Mouse (Mus musculus): ENCODE measurements around the gene Plcxd1. TPM values are rescaled to one million over a fixed set of nuclear protein-coding genes. Genes with fewer than 3 reads are reported as not detected.

Plcxd1 gene
- 0.48 and 0.76 TPM in 2 replicates for polyA plus RNA-seq (2012; ENCODE audit: low replicate concordance)

DNA sequence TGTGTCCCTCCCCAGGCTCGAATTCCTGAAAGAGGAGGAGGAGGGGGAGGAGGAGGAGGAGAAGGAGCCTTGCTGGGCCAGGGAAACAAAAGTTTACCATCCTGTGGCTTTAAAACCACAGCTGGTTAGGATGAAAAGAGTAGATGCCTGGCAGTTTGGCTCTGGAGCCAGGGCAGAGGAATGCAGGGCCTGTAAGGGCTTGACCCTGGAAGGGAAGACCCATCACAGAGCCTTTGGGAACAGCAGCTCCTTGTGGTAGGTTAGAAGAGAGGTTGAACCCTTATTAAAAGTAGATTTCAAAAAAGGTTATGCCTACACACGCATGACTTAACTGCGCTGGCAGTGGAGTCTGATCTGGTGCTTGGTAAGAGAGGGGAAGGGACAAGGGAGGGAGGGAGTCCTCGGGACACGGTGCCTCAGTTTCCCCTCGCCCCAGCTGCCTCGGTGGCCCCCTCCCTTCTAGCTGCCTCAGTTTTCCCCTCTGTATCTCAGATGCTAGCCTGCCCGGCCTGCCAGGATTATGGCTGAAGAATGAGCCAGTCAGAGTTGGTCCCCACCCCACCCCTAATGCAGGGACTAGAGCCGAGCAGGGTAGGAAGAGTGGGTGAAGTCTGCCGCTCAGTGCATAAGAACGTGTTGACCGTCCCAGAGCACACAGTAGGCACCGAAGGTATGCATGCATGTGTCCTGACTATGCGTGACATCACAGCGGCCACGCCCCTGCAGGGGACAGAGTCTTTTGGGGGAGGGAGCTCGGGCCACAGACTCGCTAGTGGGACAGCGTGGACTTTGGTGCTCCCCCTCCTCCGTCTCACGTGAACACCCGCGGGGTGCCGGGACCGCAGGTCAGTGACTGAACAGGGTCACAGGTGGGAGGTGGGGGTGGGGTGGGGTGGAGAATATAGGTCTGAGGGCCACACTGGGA is at the start of gene Plcxd1:
Gene Plcxd1 (plus strand): TSS at position 314 of the 925 bp plus-strand sequence.

GRCm38 (mm10) chr5:110072413-110072812 is 27.4 kb upstream of the Plcxd1 start, which contains the start of gene Gm17655:
Gm17655 (minus strand) TSS chr5:110072513.

DNA sequence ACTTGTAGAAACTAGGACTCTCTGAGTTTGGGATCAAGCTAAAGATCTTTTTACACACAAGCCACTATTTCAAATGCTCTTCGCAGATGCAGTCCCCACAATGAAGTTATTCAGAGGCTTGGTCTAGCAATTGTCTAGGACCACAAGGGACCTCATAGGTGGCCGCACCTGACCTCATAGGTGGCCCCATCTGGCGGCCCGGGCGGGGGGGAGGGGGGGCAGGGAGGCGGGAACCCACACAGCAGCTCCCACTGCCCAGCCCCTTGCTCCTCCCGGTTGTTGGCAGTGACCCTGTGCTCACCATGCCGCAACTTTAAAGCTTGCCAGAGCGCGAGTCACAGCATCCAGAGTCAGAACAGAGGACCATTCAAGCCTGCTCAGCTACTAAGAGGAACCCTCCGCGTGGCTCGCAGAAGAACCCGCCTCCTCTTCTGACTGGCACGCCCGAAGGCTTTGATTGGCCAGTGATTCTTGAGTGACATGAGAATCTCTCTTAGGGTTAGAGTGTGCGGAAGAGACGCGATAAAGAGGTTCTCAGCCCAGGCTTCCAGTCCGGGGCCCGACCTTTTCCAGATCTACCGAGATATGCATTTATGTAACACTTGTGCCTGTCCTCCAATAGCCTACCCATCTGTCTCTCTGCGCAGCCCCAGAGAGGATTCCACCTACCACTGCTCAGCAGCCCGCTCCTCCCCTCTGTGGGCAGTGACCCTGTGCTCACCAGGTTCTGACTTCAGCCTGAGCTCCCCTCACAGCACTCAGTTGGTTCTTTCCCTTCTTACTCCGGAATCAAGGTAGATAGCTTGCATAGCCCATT is 5.5 kb upstream of the Plcxd1 start, which contains the start of gene Gm35315:
Gene Gm35315 (minus strand): TSS at position 391 of the 817 bp plus-strand sequence.

GRCm38 (mm10) chr5:110107581-110108304 is 8.0 kb downstream of the Plcxd1 start, which contains the start of gene Gtpbp6:
Gtpbp6 (minus strand) TSS chr5:110108197.

DNA sequence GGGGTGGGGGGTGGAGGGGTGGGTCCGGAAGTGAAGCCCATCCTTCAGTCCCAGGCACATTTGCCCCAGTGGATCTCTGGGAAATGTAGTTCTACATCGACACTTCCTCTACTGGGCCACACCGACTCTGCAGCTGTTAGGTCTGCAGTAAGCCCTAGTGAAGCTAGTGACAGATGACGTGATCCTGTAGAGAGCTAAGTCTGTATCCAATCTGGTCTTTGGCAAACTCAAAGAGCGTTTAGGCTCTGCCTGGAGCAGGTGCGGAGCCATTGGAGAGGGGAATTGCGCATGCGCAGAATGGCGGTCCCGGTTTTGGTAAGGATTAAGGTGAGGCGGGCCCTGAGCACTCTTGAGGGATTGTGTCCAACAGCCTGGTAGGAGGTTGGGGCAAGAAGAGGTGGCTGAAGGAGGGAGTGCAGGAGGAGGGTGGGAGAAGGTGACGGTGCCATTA is 10.2 kb downstream of the Plcxd1 start, which contains the start of gene Zfp605:
Gene Zfp605 (plus strand): TSS at position 102 of the 451 bp plus-strand sequence.

GRCm38 (mm10) chr5:110135293-110136086 is 35.7 kb downstream of the Plcxd1 start, which contains the start of gene Chfr:
Chfr (plus strand) TSS chr5:110135842.

Other genes with a start within 250 kb of the Plcxd1 start
- gene Gm15446, start 176.6 kb upstream of the Plcxd1 start, polyA plus RNA-seq (2012; ENCODE audit: low replicate concordance): 0.22 and 2.1 TPM in 2 replicates
- gene Zfp932, start 103.4 kb upstream of the Plcxd1 start, polyA plus RNA-seq (2012; ENCODE audit: low replicate concordance): 0.15 and 1.2 TPM in 2 replicates
- 1.4 TPM in 1 of 2 replicates, not detected in the other for gene Gm17655, start 27.5 kb upstream of the Plcxd1 start, polyA plus RNA-seq (2012; ENCODE audit: low replicate concordance)
- 0.06 TPM in 1 of 2 replicates, not detected in the other for gene Gm35315, start 5.5 kb upstream of the Plcxd1 start, polyA plus RNA-seq (2012; ENCODE audit: low replicate concordance)
- 79.6 and 179 TPM in 2 replicates for gene Gtpbp6, start 8.2 kb downstream of the Plcxd1 start, polyA plus RNA-seq (2012; ENCODE audit: low replicate concordance)
- gene Zfp605, start 10.1 kb downstream of the Plcxd1 start, polyA plus RNA-seq (2012; ENCODE audit: low replicate concordance): 1.1 and 1.4 TPM in 2 replicates
- gene Chfr, start 35.9 kb downstream of the Plcxd1 start, polyA plus RNA-seq (2012; ENCODE audit: low replicate concordance): 67.5 and 69.5 TPM in 2 replicates
- 2.5 and 4.5 TPM in 2 replicates for gene Golga3, start 76.7 kb downstream of the Plcxd1 start, polyA plus RNA-seq (2012; ENCODE audit: low replicate concordance)
- gene Ankle2, start 131.0 kb downstream of the Plcxd1 start, polyA plus RNA-seq (2012; ENCODE audit: low replicate concordance): 14.5 and 18.3 TPM in 2 replicates
- 7.5 and 16.8 TPM in 2 replicates for gene Pgam5, start 169.9 kb downstream of the Plcxd1 start, polyA plus RNA-seq (2012; ENCODE audit: low replicate concordance)
- 5.9 and 6.0 TPM in 2 replicates for gene Pxmp2, start 186.2 kb downstream of the Plcxd1 start, polyA plus RNA-seq (2012; ENCODE audit: low replicate concordance)
- 3.8 and 7.2 TPM in 2 replicates for gene Pole, start 186.3 kb downstream of the Plcxd1 start, polyA plus RNA-seq (2012; ENCODE audit: low replicate concordance)
- not detected in 2 replicates for gene P2rx2, start 243.2 kb downstream of the Plcxd1 start, polyA plus RNA-seq (2012; ENCODE audit: low replicate concordance)
- gene Lrcol1, start 244.8 kb downstream of the Plcxd1 start, polyA plus RNA-seq (2012; ENCODE audit: low replicate concordance): not detected in 2 replicates

All from hematopoietic multipotent progenitor cell, adult 10-12 weeks (in vitro differentiated cells).